Mouse (Mus musculus) right cerebral cortex, adult 2 months (tissue): ENCODE measurements around the gene Ctc1.
"Not testable (repeated sequence)": the region's sequence is repeated elsewhere in the genome, so short reads cannot be mapped to it uniquely, and the experiment has no call there.

Experiments
- DNase-seq, 2 experiments: peaks; one replicate each; pipeline ENCODE4 v3.0.0; 2021 to 2022; ENCODE audit warnings: low spot score in 2 of 2

Ctc1 gene

GRCm38 (mm10) chr11:69015644-69016441 lies at the start of gene Ctc1:
TSS of gene Ctc1 (plus strand) at chr11:69015911.
- peak; percentile 89 to 92 for DNase-seq

DNA sequence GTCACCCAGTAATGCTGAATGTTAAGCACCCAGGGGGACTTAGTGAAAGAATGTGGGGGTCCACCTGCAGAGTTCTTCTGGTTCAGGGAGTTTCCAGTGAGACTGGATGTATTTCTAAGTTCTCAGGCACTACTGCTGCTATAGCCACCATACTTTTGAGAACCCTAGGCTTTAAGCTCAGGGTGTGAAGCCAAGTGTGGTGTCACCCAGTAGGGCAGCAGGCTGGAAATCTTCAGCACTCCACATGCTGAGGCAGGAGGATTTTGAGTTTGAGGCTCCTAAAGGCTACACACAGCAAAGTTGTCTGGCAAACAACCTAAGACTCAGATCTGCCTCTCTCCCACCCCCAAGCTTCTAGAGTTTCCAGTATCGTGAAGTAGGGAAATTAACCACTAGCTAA lies 49.2 kb upstream of the Ctc1 start:
- no peak for DNase-seq

GRCm38 (mm10) chr11:68967337-68968282 lies 48.1 kb upstream of the Ctc1 start, which contains the start of gene Slc25a35:
TSS of gene Slc25a35 (plus strand) at chr11:68968131.
- DNase-seq: peak; percentile 90 to 91

DNA sequence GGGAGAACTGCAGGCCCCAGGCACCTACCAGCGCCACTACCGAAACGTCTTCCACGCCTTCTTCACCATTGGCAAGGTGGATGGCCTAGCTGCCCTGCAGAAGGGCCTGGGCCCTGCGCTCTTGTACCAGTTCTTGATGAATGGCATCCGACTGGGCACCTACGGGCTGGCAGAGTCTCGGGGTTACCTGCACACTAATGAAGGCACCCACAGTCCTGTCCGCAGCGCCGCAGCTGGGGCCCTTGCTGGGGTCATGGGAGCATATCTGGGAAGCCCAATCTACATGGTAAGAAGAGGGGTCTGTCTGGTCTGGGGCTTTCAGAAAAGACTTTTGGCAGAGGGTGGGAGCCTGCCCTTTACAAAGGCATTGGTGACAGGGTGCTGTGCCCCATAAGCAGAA lies 47.0 kb upstream of the Ctc1 start:
- DNase-seq: no peak

GRCm38 (mm10) chr11:68970232-68970631 lies 45.5 kb upstream of the Ctc1 start:
- DNase-seq: no peak

GRCm38 (mm10) chr11:68973250-68974058 lies 42.3 kb upstream of the Ctc1 start:
- peak; percentile 74 to 83 for DNase-seq

DNA sequence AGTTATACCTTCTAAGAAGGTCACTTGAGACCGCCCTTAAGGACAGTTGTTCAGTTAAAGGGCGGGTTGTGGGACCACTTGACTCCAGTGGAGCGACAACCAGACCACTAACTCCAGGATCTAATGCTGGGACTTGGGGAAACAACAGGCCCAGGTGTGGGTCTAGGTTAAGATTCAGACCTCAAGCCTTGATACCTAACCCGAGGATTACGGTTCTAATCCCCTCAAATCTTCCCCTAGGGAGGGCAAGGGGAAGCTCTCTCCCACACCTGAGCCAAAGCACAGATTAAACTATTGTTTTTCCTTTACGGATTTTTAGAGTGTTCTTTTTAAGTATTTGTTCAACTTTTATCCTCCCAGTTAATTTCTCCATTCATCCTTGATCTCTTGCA lies 41.7 kb upstream of the Ctc1 start:
- no peak for DNase-seq

- no peak for DNase-seq
Measured at GRCm38 (mm10) chr11:68975085-68975484, 40.6 kb upstream of the Ctc1 start, which contains the start of gene Rangrf. TSS of gene Rangrf (minus strand) at chr11:68975185.

GRCm38 (mm10) chr11:68975601-68976000 lies 40.1 kb upstream of the Ctc1 start:
- no peak for DNase-seq

- DNase-seq: peak in 1 of 2 experiments; percentile 16
Measured at GRCm38 (mm10) chr11:68979320-68979733, 36.4 kb upstream of the Ctc1 start.

DNA sequence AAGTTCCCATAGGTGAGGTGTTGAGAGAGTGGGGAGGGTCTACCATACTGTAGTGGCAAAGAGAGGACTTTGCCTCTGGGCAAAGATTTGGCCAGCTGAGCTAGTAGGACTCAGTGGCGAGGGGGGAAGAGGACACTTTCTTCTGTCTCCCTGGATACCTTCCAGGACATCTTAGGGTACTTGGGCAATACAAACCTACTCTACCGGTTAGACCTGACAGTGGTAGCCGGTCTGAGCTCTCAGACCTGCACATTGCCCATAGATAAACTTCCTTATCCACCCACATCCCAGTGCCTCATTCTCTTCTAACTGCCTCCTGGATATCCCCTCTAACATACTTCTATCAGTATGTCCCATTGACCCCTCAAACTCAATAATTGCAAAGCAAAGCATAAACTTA lies 34.8 kb upstream of the Ctc1 start:
- DNase-seq: no peak

DNA sequence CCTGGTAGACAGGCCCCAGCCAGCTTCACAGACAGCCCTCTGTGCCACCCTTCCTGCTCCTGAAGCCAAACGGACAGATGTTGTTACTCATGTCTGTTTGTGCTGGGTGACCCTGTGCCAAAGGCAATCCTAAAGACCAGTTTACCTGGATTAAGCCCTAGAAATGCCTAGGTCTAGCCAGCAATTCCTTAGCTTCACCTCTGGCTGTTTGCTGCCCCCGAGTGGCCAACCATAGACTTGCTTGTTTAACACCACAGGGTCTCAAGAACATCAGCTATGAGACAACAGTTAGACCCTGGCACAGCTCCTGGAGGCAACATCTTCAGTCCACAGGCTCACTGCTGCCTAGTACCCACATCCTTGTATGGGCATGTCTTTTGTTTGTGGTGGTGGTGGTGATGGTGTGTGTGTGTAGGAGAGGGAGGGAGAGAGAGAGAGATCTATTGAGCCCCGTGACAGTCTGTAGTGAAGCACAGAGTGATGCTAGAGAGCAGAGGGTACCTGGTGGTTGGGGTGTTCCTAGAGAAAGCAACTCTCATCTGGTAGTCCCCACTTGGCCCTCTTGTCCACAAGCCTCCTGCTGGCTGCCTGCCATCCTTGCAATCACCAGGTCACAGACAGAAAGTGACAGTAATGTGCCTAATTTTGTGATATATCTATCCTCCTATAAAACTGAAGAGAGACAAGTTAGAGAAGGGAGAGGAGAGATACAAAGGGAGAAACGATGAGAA lies 32.9 kb upstream of the Ctc1 start:
- DNase-seq: peak; percentile 75 to 79

- no peak for DNase-seq
Measured at GRCm38 (mm10) chr11:68987365-68987882, 28.3 kb upstream of the Ctc1 start.

DNA sequence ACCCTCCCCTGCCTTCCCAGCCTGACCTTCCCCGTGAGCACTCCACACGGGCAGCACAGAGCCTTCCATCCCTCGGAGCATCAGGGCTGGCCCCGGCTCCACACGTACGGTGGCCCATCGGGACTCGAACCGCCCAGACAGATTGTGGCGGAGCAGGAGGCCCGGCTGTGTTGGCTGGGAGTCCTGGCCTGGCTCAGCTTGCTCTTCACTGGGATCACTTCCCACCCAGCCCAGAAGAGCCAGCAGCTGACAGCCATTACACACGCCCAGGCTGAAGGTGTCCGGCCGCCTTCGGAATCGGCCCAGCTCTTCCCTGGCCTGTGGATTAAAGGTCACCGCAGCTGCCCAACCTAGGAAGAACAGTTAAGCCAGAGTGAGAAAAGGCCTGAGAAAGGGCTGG lies 27.4 kb upstream of the Ctc1 start:
- no peak for DNase-seq

GRCm38 (mm10) chr11:68993122-68993521 lies 22.6 kb upstream of the Ctc1 start:
- no peak for DNase-seq

DNA sequence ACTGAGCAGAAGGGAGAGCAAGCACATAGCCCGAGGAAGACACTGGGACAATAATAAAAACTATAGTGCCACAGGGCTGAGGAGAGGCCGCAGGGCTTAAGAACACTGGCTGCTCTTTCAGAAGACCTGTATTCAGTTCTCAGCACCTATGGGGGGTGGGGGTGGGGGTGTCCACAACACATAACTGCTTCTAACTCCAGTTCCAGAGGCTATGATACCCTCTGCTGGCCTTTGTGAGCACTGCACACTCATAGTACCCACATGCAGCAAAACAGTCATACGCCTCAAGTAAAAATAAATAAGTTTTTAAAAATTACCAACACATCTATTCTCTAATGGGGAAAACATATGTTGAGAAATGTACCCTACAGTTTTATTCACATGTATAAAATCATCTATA lies 21.3 kb upstream of the Ctc1 start:
- no peak for DNase-seq

DNA sequence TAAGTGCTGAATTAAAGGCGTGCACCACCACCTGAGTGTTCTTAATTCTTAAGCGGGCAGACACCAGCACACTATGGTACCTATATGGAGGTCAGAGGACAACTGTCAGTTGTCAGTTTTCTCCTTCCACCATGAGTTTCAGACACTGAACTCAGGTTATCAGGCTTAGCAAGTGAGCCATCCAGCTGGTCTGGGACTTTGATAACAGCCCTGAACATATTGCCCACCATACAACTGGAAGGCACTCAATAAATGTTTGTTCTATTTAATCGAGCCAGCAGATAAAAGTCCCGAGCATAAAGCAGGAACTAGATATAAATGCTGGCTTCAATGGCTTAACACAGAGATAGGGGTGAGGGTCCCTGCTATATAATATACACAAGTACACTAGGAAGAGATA lies 18.6 kb upstream of the Ctc1 start:
- DNase-seq: no peak

GRCm38 (mm10) chr11:69002782-69003181 lies 12.9 kb upstream of the Ctc1 start:
- not testable (repeated sequence) for DNase-seq

DNA sequence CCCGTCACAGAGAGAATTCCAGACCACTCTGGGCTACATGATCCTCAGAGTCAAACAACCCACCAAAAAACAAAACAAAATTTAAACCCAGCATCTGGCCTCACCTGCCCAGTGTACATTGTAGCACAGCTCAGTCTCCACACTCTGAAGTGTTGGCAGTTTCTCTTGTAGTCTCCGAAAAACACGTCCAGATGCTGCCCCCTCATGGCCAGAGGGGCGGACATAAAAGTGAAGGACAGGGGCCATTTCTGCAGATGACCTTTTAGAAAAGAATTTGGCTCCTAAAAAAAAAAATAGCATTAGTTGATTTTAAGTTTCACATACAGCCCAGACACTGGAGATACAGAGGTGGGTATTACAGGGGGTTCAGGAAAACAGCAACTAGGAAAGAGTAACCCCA lies 12.1 kb upstream of the Ctc1 start:
- DNase-seq: no peak

DNA sequence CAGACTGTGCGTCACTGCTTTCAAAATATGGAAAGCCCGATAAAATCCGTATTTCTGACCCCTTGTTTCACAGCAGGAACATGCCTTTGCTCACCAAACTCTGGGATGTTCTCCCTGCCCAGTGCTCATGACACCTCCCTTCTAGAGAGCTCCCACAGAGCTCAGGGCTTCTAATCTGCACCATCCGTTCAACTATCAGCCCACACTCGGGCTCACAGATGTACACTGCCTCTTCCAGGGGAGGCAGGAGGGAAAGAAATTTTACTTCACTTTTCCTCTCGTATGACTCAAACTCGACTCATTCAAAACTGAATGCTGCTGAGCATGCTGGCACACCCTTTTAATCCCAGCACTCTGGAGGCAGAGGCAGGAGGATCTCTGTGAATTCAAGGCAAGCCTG lies 10.5 kb upstream of the Ctc1 start:
- DNase-seq: peak in 1 of 2 experiments; percentile 22

- DNase-seq: not testable (repeated sequence)
Measured at GRCm38 (mm10) chr11:69006575-69006974, 9.1 kb upstream of the Ctc1 start.
